Mouse (Mus musculus) hindbrain, embryonic 13.5 days (tissue): ENCODE results near the gene Kcnq1. TPM values are rescaled to one million over a fixed set of nuclear protein-coding genes. Genes with fewer than 3 reads are reported as not detected.

Experiments
- ATAC-seq: fragments of 200-750 bp; cut with Nextera tagmentation; 2 replicates; pipeline ENCODE4 v1.8.0; 2017; ENCODE audit warnings: moderate TSS enrichment; ENCODE audit not compliant: low FRiP score
- H3K27ac ChIP-seq: fragments of 300-500 bp; sonication (generic); 2 replicates; pipeline ENCODE4 v1.5.1; 2015; ENCODE audit warnings: inconsistent platforms, mild to moderate bottlenecking, moderate library complexity
- H3K27me3 ChIP-seq: fragments of 300-500 bp; sonication (generic); 2 replicates; pipeline ENCODE4 v1.6.1; 2015; ENCODE audit warnings: mild to moderate bottlenecking, inconsistent platforms
- H3K36me3 ChIP-seq: fragments of 300-500 bp; sonication (generic); 2 replicates; pipeline ENCODE4 v1.6.1; 2015; ENCODE audit warnings: mild to moderate bottlenecking, inconsistent platforms
- H3K4me1 ChIP-seq: fragments of 300-500 bp; sonication (generic); replicated peaks from 2 replicates; pipeline ENCODE4 v1.6.1; 2015; ENCODE audit warnings: inconsistent platforms
- H3K4me2 ChIP-seq: fragments of 300-500 bp; sonication (generic); 2 replicates; pipeline ENCODE4 v1.6.1; 2015; ENCODE audit warnings: inconsistent platforms, mild to moderate bottlenecking, moderate library complexity
- H3K4me3 ChIP-seq: fragments of 300-500 bp; sonication (generic); 2 replicates; pipeline ENCODE4 v1.5.1; 2015; ENCODE audit warnings: mild to moderate bottlenecking, inconsistent platforms
- H3K9ac ChIP-seq: fragments of 300-500 bp; sonication (generic); 2 replicates; pipeline ENCODE4 v1.6.1; 2015; ENCODE audit warnings: mild to moderate bottlenecking, inconsistent platforms
- H3K9me3 ChIP-seq: fragments of 300-500 bp; sonication (generic); 2 replicates; pipeline ENCODE4 v1.6.1; 2016; ENCODE audit warnings: inconsistent platforms
- WGBS: fragments of 180-500 bp; shearing (Covaris S2); methylation state at CpG from one replicate; pipeline ENCODE4 v1.1.7; 2015; 5-methylcytosine and 5-hydroxymethylcytosine counted together
- polyA plus RNA-seq: library from polyadenylated mRNA; unstranded; fragments of >200 nt; fragmentation: Nextera tagmentation; extraction: Ambion mirVana; gene quantifications from 2 replicates; pipeline ENCODE4 v1.2.1, GENCODE M21; 2015

Gene Kcnq1
- polyA plus RNA-seq, 1 experiment from 2014 or later, result 1.7 TPM

GRCm38 (mm10) chr7:143349287-143349686 is 243.1 kb downstream of the Kcnq1 start:
- H3K4me1 ChIP-seq, result no peaks in the 10 kb centered on the region
- no peak overlapping the region for H3K9ac ChIP-seq
- H3K36me3 ChIP-seq, result no peaks in the 10 kb centered on the region
- 76% methylated on average over 7 of the region's 7 CpGs for WGBS
- H3K4me3 ChIP-seq, result no peak overlapping the region
- no peaks in the 10 kb centered on the region for H3K9me3 ChIP-seq
- H3K4me2 ChIP-seq, result no peak overlapping the region
- no peak for ATAC-seq
- H3K27ac ChIP-seq, result no peak overlapping the region
- H3K27me3 ChIP-seq, result peaks cover 10% of the 10 kb centered on the region; the same call in 1 of the 2 replicates

- Histone ChIP-seq H3K27ac (no peak overlapping the region), H3K9ac (no peak overlapping the region), H3K4me2 (no peak overlapping the region), H3K4me3 (no peak overlapping the region), H3K9me3 (no peaks in the 10 kb centered on the region), H3K36me3 (no peaks in the 10 kb centered on the region), H3K4me1 (no peaks in the 10 kb centered on the region), H3K27me3 (peaks cover 10% of the 10 kb centered on the region; the same call in 1 of the 2 replicates)
- WGBS, result 82% methylated on average over 1 of the region's 1 CpGs
- ATAC-seq, result no peak
Measured at GRCm38 (mm10) chr7:143349848-143350247, 243.7 kb downstream of the Kcnq1 start.

- no peak overlapping the region for H3K27ac ChIP-seq
- H3K4me2 ChIP-seq, result no peak overlapping the region
- ATAC-seq, result no peak
- no peak overlapping the region for H3K4me3 ChIP-seq
- no peaks in the 10 kb centered on the region for H3K9me3 ChIP-seq
- H3K4me1 ChIP-seq, result no peaks in the 10 kb centered on the region
- H3K27me3 ChIP-seq, result no peaks in the 10 kb centered on the region
- 66% methylated on average over 5 of the region's 5 CpGs for WGBS
- H3K9ac ChIP-seq, result no peak overlapping the region
- H3K36me3 ChIP-seq, result no peaks in the 10 kb centered on the region
Measured at GRCm38 (mm10) chr7:143355831-143356230, 249.7 kb downstream of the Kcnq1 start.

- no peaks in the 10 kb centered on the region for H3K27me3 ChIP-seq
- no peak overlapping the region for H3K27ac ChIP-seq
- ATAC-seq, result no peak
- no peaks in the 10 kb centered on the region for H3K36me3 ChIP-seq
- no peak overlapping the region for H3K4me3 ChIP-seq
- H3K4me1 ChIP-seq, result no peaks in the 10 kb centered on the region
- WGBS, result 77% methylated on average over 1 of the region's 1 CpGs
- no peak overlapping the region for H3K9ac ChIP-seq
- no peak overlapping the region for H3K4me2 ChIP-seq
- H3K9me3 ChIP-seq, result no peaks in the 10 kb centered on the region
Measured at GRCm38 (mm10) chr7:143357109-143357508, 250.9 kb downstream of the Kcnq1 start.

GRCm38 (mm10) chr7:143357831-143358230 is 251.7 kb downstream of the Kcnq1 start:
- H3K9ac ChIP-seq, result no peak overlapping the region
- 72% methylated on average over 4 of the region's 4 CpGs for WGBS
- ATAC-seq, result no peak

GRCm38 (mm10) chr7:143359762-143360161 is 253.6 kb downstream of the Kcnq1 start:
- H3K4me2 ChIP-seq, result no peak overlapping the region
- H3K4me1 ChIP-seq, result no peaks in the 10 kb centered on the region
- no peaks in the 10 kb centered on the region for H3K36me3 ChIP-seq
- no peaks in the 10 kb centered on the region for H3K9me3 ChIP-seq
- ATAC-seq, result no peak
- H3K4me3 ChIP-seq, result no peak overlapping the region
- no peak overlapping the region for H3K9ac ChIP-seq
- no peak overlapping the region for H3K27ac ChIP-seq
- no peaks in the 10 kb centered on the region for H3K27me3 ChIP-seq
- WGBS, result 100% methylated on average over 1 of the region's 1 CpGs

More at GRCm38 (mm10) chr7:143357831-143358230, 251.7 kb downstream of the Kcnq1 start:
- Histone ChIP-seq H3K27me3 (no peaks in the 10 kb centered on the region), H3K4me2 (no peak overlapping the region), H3K27ac (no peak overlapping the region), H3K9me3 (no peaks in the 10 kb centered on the region), H3K36me3 (no peaks in the 10 kb centered on the region), H3K4me1 (no peaks in the 10 kb centered on the region), H3K4me3 (no peak overlapping the region)

- Histone ChIP-seq H3K9ac (no peak overlapping the region), H3K9me3 (no peaks in the 10 kb centered on the region), H3K36me3 (no peaks in the 10 kb centered on the region), H3K27me3 (no peaks in the 10 kb centered on the region), H3K4me3 (no peak overlapping the region), H3K4me1 (peaks cover 6% of the 10 kb centered on the region), H3K27ac (no peak overlapping the region), H3K4me2 (no peak overlapping the region)
- no peak for ATAC-seq
- 81% methylated on average over 5 of the region's 5 CpGs for WGBS
Measured at GRCm38 (mm10) chr7:143360776-143361175, 254.6 kb downstream of the Kcnq1 start.

- Histone ChIP-seq H3K27me3 (0 out of 2 replicates have a peak, but pooled peaks cover 2% of the 10 kb centered on the region), H3K4me1 (peaks cover 6% of the 10 kb centered on the region), H3K36me3 (no peaks in the 10 kb centered on the region), H3K9me3 (no peaks in the 10 kb centered on the region), H3K9ac (no peak overlapping the region), H3K4me2 (no peak overlapping the region), H3K4me3 (no peak overlapping the region), H3K27ac (no peak overlapping the region)
- 95% methylated on average over 7 of the region's 7 CpGs for WGBS
- ATAC-seq, result no peak
Measured at GRCm38 (mm10) chr7:143364092-143364832, 258.1 kb downstream of the Kcnq1 start.

- Histone ChIP-seq H3K27ac (no peak overlapping the region), H3K4me3 (no peak overlapping the region), H3K4me2 (no peak overlapping the region), H3K9ac (no peak overlapping the region), H3K4me1 (peaks cover 6% of the 10 kb centered on the region), H3K36me3 (no peaks in the 10 kb centered on the region), H3K9me3 (no peaks in the 10 kb centered on the region), H3K27me3 (0 out of 2 replicates have a peak, but pooled peaks cover 2% of the 10 kb centered on the region)
- WGBS, result 77% methylated on average over 8 of the region's 8 CpGs
- ATAC-seq, result no peak
Measured at GRCm38 (mm10) chr7:143364969-143365839, 259.0 kb downstream of the Kcnq1 start.

- ATAC-seq, result no peak
- Histone ChIP-seq H3K27ac (no peak overlapping the region), H3K9ac (no peak overlapping the region), H3K36me3 (no peaks in the 10 kb centered on the region), H3K4me1 (peaks cover 6% of the 10 kb centered on the region), H3K4me3 (no peak overlapping the region), H3K27me3 (0 out of 2 replicates have a peak, but pooled peaks cover 2% of the 10 kb centered on the region), H3K4me2 (no peak overlapping the region), H3K9me3 (no peaks in the 10 kb centered on the region)
- WGBS, result 61% methylated on average over 20 of the region's 20 CpGs
Measured at GRCm38 (mm10) chr7:143367366-143368266, 261.5 kb downstream of the Kcnq1 start.

- 49% methylated on average over 7 of the region's 7 CpGs for WGBS
- H3K4me1 ChIP-seq, result peaks cover 6% of the 10 kb centered on the region
- H3K9ac ChIP-seq, result no peak overlapping the region
- no peaks in the 10 kb centered on the region for H3K9me3 ChIP-seq
- no peak for ATAC-seq
- no peak overlapping the region for H3K4me3 ChIP-seq
- no peaks in the 10 kb centered on the region for H3K36me3 ChIP-seq
- H3K27ac ChIP-seq, result no peak overlapping the region
- no peak overlapping the region for H3K4me2 ChIP-seq
- 0 out of 2 replicates have a peak, but pooled peaks cover 4% of the 10 kb centered on the region for H3K27me3 ChIP-seq
Measured at GRCm38 (mm10) chr7:143368267-143368643, 262.1 kb downstream of the Kcnq1 start.

GRCm38 (mm10) chr7:143371336-143371735 is 265.2 kb downstream of the Kcnq1 start:
- Histone ChIP-seq H3K27me3 (0 out of 2 replicates have a peak, but pooled peaks cover 7% of the 10 kb centered on the region), H3K4me1 (no peaks in the 10 kb centered on the region; the same call in 1 of the 2 replicates), H3K9ac (no peak overlapping the region), H3K4me3 (no peak overlapping the region), H3K36me3 (no peaks in the 10 kb centered on the region), H3K27ac (no peak overlapping the region), H3K9me3 (no peaks in the 10 kb centered on the region), H3K4me2 (no peak overlapping the region)
- ATAC-seq, result no peak
- WGBS, result 76% methylated on average over 2 of the region's 2 CpGs
